Mouse (Mus musculus) brain, embryonic 14.5 days (tissue): ENCODE data around the gene Syne3.

Experiments
- CTCF ChIP-seq: fragments of 200-500 bp; IDR thresholded peaks from 2 replicates; pipeline ENCODE4 v1.5.1; 2012; ENCODE audit warnings: inconsistent platforms, mild to moderate bottlenecking, moderate library complexity, borderline replicate concordance; ENCODE audit not compliant: insufficient read depth, insufficient read length; ENCODE audit errors: extremely low read depth
- POLR2A ChIP-seq: fragments of 200-500 bp; IDR thresholded peaks from 2 replicates; pipeline ENCODE4 v1.6.1; 2012; ENCODE audit warnings: mild to moderate bottlenecking, inconsistent platforms, borderline replicate concordance; ENCODE audit not compliant: poor library complexity, insufficient read depth, insufficient read length, severe bottlenecking; ENCODE audit errors: extremely low read depth

GRCm38 (mm10) chr12:104938935-104939334 lies 70.7 kb downstream of the Syne3 start:
- TF ChIP-seq CTCF, result peak; percentile 10; the same call in 1 of the 2 replicates
- TF ChIP-seq POLR2A, result no peak
